Mouse (Mus musculus) C2C12 (cell line): ENCODE results near the gene Zfp341. TPM values are rescaled to one million over a fixed set of nuclear protein-coding genes. Genes with fewer than 3 reads are reported as not detected.

ENCODE experiments used
- H3K27me3 ChIP-seq: one replicate; pipeline ENCODE4 v1.6.1; 2011; ENCODE audit not compliant: control insufficient read depth, insufficient read depth, insufficient read length
- H3K36me3 ChIP-seq: one replicate; pipeline ENCODE4 v1.6.1; 2011; ENCODE audit not compliant: control insufficient read depth, insufficient read depth
- H3K4me3 ChIP-seq: one replicate; pipeline ENCODE4 v1.5.1; 2011; ENCODE audit warnings: mild to moderate bottlenecking, control low read depth; ENCODE audit not compliant: poor library complexity, insufficient read depth, severe bottlenecking
- H3K79me2 ChIP-seq: one replicate; pipeline ENCODE4 v1.6.1; 2011; ENCODE audit not compliant: control insufficient read depth, insufficient read depth
- H3K79me3 ChIP-seq: one replicate; pipeline ENCODE4 v1.6.1; 2011; ENCODE audit warnings: low read depth, control low read depth
- H3ac ChIP-seq: one replicate; pipeline ENCODE3; 2011; ENCODE audit warnings: low read depth; ENCODE audit not compliant: control insufficient read depth, insufficient read length
- CEBPB ChIP-seq: IDR thresholded peaks from one replicate; pipeline ENCODE4 v1.6.1; 2011; ENCODE audit warnings: low read depth, mild to moderate bottlenecking, control low read depth, moderate library complexity
- CTCF ChIP-seq: IDR thresholded peaks from one replicate; pipeline ENCODE4 v1.5.1; 2011; ENCODE audit not compliant: control insufficient read depth, insufficient read depth, insufficient read length
- FOSL1 ChIP-seq: IDR thresholded peaks from one replicate; pipeline ENCODE4 v1.8.0; 2011; ENCODE audit warnings: mild to moderate bottlenecking, low read length; ENCODE audit not compliant: poor library complexity, insufficient read depth, severe bottlenecking
- MAX ChIP-seq: IDR thresholded peaks from one replicate; pipeline ENCODE4 v1.6.1; 2011; ENCODE audit warnings: mild to moderate bottlenecking, control low read depth
- MYOD1 ChIP-seq: IDR thresholded peaks from one replicate; pipeline ENCODE4 v1.6.1; 2011; ENCODE audit warnings: low read depth; ENCODE audit not compliant: control insufficient read depth, insufficient read length
- MYOG ChIP-seq: IDR thresholded peaks from one replicate; pipeline ENCODE4 v1.6.1; 2011; ENCODE audit not compliant: control insufficient read depth, insufficient read length; ENCODE audit errors: extremely low read depth
- USF1 ChIP-seq: IDR thresholded peaks from one replicate; pipeline ENCODE4 v1.6.1; 2011; ENCODE audit warnings: low read depth, mild to moderate bottlenecking, control low read depth, moderate library complexity
- polyA plus RNA-seq: library from polyadenylated mRNA; unstranded; fragments of >200 nt; fragmentation: generic; extraction: Trizol; gene quantifications from one replicate; pipeline ENCODE4 v1.2.1, GENCODE M21; 2012; ENCODE audit warnings: missing spikeins

Zfp341 gene
- polyA plus RNA-seq, 1 experiment = 2.6 TPM

DNA sequence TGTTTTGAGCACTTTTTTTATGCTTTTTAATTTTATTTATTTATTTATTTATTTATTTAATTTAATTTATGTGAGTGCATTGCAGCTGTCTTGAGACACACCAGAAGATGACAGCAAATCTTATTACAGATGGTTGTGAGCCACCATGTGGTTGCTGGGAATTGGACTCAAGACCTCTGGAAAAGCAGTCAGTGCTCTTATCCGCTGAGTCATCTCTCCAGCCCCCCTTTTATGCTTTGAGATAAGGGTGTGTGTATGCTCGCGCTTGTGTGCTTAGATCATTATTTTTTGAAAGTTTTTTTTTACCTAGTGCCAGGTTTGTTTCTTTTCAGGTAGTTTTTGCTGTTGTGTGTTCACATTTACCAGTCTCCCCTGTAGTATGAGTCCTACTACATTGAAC, 65.9 kb downstream of the Zfp341 start:
- no peak overlapping the region for H3K4me3 ChIP-seq
- no peak for TF ChIP-seq MYOD1
- no peak for TF ChIP-seq MAX
- no peak for TF ChIP-seq CTCF
- TF ChIP-seq FOSL1 = no peak
- TF ChIP-seq MYOG = no peak
- H3K36me3 ChIP-seq = peaks cover 3% of the 10 kb centered on the region
- H3K27me3 ChIP-seq = no peaks in the 10 kb centered on the region
- no peak overlapping the region for H3ac ChIP-seq
- H3K79me3 ChIP-seq = peaks cover 65% of the 10 kb centered on the region
- H3K79me2 ChIP-seq = peaks cover 98% of the 10 kb centered on the region

DNA sequence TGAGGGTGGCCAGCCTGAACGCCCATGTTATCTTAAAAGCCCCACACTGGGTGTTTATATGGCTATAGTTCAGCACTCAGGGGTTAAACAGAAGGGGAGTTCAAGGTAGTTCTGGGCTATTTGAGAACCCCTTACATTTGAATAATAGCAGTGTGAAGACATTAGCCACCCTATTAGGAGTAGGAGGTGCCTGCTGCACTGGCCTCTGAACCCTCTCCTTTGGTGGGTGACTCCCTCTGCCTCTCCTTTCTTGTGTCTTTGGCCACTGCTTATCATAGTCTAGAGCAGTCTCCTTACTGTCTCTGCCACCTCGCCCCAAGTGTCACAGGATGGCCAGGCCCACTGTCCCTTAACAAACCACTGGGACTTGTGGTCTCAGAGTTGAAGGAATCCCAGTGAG, 67.2 kb downstream of the Zfp341 start:
- H3K36me3 ChIP-seq = peaks cover 8% of the 10 kb centered on the region
- H3K27me3 ChIP-seq = no peaks in the 10 kb centered on the region
- H3K4me3 ChIP-seq = no peak overlapping the region
- no peak for TF ChIP-seq MYOG
- H3K79me3 ChIP-seq = peaks cover 63% of the 10 kb centered on the region
- H3K79me2 ChIP-seq = peaks cover 98% of the 10 kb centered on the region
- H3ac ChIP-seq = no peak overlapping the region

DNA sequence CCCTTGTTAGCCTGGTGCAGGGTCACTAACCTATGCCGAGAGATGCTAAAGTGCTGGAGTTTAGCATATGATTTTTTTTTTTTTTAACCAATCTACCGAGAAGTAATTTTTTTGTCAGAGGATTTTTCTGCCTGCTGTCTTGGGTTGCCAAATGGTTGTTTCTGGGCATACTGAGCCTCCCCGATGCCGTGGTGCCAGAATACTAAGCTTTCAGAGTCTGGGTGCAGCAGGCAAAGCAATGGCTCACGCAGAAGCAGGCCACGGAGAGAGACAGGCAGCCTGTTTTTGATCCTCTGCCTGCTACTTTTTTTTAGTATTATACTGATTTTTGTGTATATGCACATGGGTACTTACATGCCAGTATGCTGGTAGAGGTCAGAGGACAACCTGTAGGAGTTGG, 67.8 kb downstream of the Zfp341 start:
- H3ac ChIP-seq = no peak overlapping the region
- no peak for TF ChIP-seq CTCF
- no peak for TF ChIP-seq MYOG
- no peak for TF ChIP-seq MYOD1
- H3K79me2 ChIP-seq = peaks cover 97% of the 10 kb centered on the region
- H3K36me3 ChIP-seq = peaks cover 8% of the 10 kb centered on the region
- H3K27me3 ChIP-seq = no peaks in the 10 kb centered on the region
- no peak overlapping the region for H3K4me3 ChIP-seq
- H3K79me3 ChIP-seq = peaks cover 67% of the 10 kb centered on the region

DNA sequence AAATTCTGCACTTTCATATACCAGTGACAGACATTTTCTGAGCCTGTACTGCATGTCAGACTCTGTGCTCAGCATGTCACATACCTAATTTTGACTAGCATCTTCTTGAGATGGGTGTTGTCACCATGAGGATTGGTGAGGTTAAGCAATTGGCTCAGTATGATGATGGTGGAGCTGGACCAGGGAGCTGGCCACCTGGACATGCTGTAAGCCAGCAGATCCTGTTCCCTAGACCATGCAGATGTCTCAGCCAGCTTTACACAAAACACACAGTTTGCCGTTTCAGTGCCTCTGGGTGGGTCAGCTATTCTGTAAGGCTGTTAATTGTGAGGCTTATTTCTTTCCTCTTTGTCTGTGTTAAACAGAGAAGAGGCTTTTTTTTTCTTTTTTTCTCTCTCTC, 69.6 kb downstream of the Zfp341 start:
- H3K79me2 ChIP-seq = peaks cover 98% of the 10 kb centered on the region
- H3K79me3 ChIP-seq = peaks cover 60% of the 10 kb centered on the region
- no peaks in the 10 kb centered on the region for H3K27me3 ChIP-seq
- TF ChIP-seq USF1 (no peak), CEBPB (no peak), MYOD1 (no peak), CTCF (no peak), MYOG (no peak), FOSL1 (no peak), MAX (no peak)
- H3ac ChIP-seq = no peak overlapping the region
- peaks cover 8% of the 10 kb centered on the region for H3K36me3 ChIP-seq
- H3K4me3 ChIP-seq = no peak overlapping the region

DNA sequence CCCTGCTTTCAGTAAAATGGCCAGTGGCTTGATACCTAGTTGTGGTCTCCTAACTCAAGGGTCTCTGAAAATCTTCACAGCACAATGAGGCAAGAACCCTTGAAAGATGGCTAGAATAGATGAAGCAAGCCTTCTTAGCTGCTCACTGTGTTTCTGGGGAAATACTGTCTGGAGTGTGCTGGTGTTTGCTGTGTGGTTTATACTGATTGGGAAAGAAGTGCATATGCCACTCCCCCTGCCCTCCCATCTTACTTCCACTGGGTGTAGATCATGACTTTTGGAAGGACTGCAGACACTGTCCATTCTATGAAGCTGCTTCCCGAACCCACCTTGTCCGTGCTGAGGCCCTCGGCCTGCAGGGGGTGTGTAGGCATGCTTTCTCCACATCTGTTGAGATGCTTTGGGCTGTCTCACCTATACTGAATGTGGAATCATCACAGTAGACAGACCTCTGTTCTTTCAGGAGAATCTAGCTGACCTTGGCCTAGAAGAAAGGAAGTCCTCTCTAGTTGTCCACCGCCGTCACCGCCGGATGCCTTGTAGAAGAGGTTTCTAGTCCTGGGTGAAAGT, 71.9 kb downstream of the Zfp341 start:
- Histone ChIP-seq H3K4me3 (no peak overlapping the region), H3K79me2 (peaks cover 91% of the 10 kb centered on the region), H3K27me3 (no peaks in the 10 kb centered on the region), H3K79me3 (peaks cover 53% of the 10 kb centered on the region), H3ac (no peak overlapping the region), H3K36me3 (peaks cover 17% of the 10 kb centered on the region)
- TF ChIP-seq FOSL1 (no peak), MYOG (no peak), MYOD1 (no peak), USF1 (no peak), CTCF (no peak), MAX (no peak), CEBPB (no peak)

DNA sequence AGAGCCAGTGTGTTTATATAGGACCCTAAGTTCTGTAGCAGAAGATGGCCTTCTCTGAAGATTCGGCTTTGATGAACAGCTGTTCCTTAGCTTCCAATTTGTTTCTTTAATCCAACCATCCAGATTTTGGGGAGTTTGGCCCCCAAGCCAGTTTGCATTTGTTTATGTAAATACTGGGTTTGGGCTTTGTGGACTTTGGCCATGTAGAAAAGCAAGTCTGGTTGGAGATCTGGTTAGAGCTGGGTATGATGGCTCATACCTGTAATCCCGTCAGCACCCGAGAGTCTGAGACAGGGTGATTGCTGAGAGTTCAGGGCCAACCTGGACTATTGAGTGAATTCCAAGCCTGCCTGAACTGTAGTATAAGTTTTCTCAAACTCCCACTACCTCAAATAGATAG, 72.7 kb downstream of the Zfp341 start:
- Histone ChIP-seq H3K27me3 (no peaks in the 10 kb centered on the region), H3K4me3 (no peak overlapping the region)
- TF ChIP-seq MAX (no peak), CTCF (no peak), USF1 (no peak), MYOG (no peak), MYOD1 (no peak), CEBPB (no peak), FOSL1 (no peak)

More for the DNA sequence above, 72.7 kb downstream of the Zfp341 start:
- Histone ChIP-seq H3K79me2 (peaks cover 84% of the 10 kb centered on the region), H3K36me3 (peaks cover 20% of the 10 kb centered on the region), H3ac (no peak overlapping the region), H3K79me3 (peaks cover 45% of the 10 kb centered on the region)
